Mouse (Mus musculus) ES-E14 (cell line): Measurements from ENCODE around the gene Rgs6.

Experiments used
- HCFC1 ChIP-seq: IDR thresholded peaks from 2 replicates; pipeline ENCODE4 v1.6.1; 2012; ENCODE audit warnings: low read length, inconsistent platforms, borderline replicate concordance; ENCODE audit not compliant: insufficient read depth
- ZC3H11A ChIP-seq: IDR thresholded peaks from 2 replicates; pipeline ENCODE4 v1.6.1; 2012; ENCODE audit warnings: low read depth, mild to moderate bottlenecking, inconsistent platforms, low read length, borderline replicate concordance
- ZNF384 ChIP-seq: IDR thresholded peaks from 2 replicates; pipeline ENCODE4 v1.6.1; 2012; ENCODE audit warnings: low read depth, low read length, inconsistent platforms

GRCm38 (mm10) chr12:82921287-82922015 is 333.4 kb downstream of the Rgs6 start:
- TF ChIP-seq ZNF384 (no peak), HCFC1 (no peak), ZC3H11A (no peak)
